Mouse (Mus musculus): ENCODE measurements at regions not wholly inside any gene's neighbourhood (a gene's known extent, or its start where the extent isn't known, plus 50 kb on each side); places are given as distances from the start of the nearest gene placed in this dataset.
"Not testable (repeated sequence)": the region's sequence is repeated elsewhere in the genome, so short reads cannot be mapped to it uniquely, and the experiment has no call there.

DNA sequence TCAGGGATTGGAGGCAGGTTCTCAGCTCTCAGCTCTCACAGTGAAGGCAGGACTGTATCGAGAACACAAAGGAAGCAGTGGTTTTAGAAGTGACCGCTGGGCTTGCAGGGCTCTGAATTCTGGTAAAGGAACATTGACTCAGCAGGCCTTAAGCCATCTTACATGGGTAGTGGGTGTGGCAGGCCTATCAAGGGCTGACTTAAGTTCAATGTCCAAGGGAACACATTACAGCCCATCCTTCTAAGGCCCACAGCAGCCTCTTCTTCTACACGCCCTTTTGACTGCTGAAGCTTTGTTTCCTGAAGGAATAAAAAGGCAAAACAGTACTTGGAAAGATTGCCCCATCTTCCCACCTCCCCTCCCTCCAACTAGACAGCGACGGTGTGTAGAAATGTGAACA lies 137.6 kb downstream of the Tnfsf18 start:
- DNase-seq (ENCODE audit: low spot score in 2 of 2), result no peak

GRCm38 (mm10) chr1:161621291-161621690 lies 126.8 kb downstream of the Tnfsf18 start:
- DNase-seq (ENCODE audit: low spot score in 2 of 2), result no peak

DNA sequence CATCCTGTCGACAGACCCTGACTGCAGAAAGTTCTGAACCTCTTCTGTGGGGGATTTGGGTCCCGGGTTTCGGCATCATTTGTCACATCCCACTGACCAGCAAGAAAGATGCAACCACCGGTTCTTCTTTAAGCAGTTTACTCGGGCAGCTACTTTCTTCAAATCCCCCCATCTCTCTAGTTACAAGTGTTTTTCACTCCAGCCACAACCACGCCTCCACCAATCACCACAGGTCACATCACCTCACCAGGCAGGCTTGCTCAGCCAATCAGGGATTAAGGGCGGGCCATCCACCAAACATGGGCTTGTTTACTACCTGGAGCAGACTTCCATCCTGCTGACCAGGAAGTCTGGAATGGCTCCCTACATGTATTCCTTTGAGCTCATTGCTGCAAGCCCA lies 119.6 kb downstream of the Tnfsf18 start:
- DNase-seq (ENCODE audit: low spot score in 2 of 2), result not testable (repeated sequence)

DNA sequence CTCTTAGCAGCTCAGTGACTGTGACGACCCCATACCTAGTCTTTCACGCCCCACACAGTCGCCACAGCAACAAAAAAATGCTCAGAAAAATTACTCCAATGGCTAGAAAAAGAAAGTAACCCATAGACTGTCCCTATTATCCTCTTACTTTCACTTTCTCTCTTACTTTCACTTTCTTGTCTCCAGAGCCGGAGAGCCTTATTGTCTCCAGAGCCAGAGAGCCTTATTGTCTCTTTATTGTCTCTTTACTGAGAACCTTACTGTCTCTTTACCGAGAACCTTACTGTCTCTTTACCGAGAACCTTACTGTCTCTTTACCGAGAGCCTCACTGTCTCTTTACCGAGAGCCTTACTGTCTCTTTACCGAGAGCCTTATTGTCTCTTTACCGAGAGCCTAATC lies 119.2 kb downstream of the Tnfsf18 start:
- not testable (repeated sequence) for DNase-seq (ENCODE audit: low spot score in 2 of 2)

DNA sequence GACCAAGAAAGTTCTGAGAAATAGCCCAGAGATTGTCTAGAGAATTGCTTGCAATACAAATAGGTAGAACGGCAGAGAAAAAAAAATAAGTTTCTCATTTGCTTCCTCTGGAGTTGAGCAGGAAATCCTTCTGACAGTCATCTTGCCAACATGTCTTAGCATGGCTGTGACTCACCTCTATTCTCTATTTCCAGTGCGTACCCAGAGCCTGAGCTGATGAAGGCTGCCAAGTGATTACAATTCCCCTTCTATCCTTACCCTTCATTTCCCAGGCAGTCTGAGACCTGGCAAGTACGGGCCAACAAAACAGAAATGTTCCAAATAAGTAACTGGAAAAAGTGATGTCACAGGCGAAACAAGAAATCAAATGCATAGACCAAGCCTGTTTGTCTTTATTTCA lies 113.0 kb downstream of the Tnfsf18 start:
- no peak for DNase-seq (ENCODE audit: low spot score in 2 of 2)

- no peak for DNase-seq (ENCODE audit: low spot score in 2 of 2)
Measured at GRCm38 (mm10) chr1:161602150-161602549, 107.7 kb downstream of the Tnfsf18 start.

DNA sequence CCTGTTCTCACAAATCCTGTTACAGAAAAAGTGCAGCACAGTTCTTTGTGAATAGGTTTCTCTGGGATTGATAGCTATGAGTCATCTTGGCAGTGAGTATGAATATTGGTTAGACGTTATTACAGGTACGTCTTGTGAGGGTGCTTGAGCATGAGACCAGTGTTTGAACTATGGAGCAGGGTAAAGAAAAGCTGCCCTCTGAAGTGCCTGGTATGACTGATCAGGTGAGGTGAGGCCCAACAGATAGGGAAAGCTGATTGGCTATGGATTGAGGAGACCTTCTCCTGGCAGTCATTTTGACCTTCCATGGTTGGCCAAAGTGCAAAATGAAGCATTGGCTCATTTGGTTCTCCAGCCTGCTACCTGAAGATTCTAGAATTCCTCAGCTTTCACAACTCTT lies 106.7 kb downstream of the Tnfsf18 start:
- no peak for DNase-seq (ENCODE audit: low spot score in 2 of 2)

GRCm38 (mm10) chr1:161598167-161598566 lies 103.7 kb downstream of the Tnfsf18 start:
- DNase-seq (ENCODE audit: low spot score in 2 of 2), result no peak

DNA sequence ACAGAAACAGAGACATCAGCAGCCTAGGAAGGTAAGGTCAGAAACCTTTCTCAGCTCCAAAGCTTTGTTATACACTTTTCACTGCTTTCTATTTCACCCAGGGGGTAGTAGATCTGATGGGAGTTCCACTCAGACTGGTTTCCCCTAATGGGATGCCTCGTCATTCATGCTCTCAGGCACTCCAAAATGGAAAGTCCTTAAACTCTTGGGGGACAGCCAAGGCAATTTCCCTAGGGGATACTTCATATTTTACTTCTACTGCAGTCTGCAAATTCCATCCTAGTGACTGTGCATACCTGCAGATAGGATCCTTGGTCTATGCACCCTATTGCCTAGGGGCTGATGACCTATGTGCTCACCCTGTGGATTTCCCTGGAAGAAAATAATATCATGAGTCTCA lies 82.1 kb downstream of the Tnfsf18 start:
- DNase-seq (ENCODE audit: low spot score in 2 of 2), result no peak

DNA sequence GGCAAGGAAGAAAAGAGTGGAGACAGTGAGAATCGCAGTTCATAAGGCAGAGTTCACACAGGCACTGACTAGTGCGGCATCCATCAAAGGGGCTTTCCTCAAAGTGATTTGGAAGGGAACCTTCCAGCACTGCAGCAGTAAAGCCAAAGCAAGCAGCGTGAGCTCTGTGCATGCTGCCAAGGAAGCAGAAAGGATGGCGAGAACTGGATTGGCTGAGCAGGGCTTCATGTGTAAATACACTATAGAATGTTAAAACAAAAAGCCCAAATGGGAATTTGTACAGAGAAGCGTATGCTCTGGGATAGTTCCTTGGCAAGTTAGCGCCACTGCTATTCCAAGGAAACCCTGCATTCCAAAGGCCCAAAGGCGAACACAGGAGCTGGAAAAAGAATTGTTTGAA lies 81.5 kb downstream of the Tnfsf18 start:
- no peak for DNase-seq (ENCODE audit: low spot score in 2 of 2)

DNA sequence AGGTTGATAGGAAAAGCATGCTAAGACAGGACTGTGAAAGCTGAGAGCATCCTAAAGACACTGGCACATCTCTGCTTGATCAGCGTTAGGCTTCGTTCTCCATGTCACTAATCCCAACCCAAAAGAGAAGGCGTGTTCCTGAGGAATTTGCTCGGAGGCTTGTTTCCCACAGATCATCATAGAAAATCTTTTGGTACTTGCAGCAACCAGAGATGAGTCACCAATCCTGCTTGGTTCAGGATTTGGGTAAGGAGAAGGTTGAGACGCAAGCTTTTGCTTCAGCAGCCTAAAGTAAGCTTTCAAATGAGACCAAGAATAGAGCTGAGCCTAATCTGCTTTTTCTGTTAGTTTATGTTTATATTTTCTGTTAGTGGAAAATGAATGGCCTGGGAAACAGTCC lies 80.7 kb downstream of the Tnfsf18 start:
- no peak for DNase-seq (ENCODE audit: low spot score in 2 of 2)

DNA sequence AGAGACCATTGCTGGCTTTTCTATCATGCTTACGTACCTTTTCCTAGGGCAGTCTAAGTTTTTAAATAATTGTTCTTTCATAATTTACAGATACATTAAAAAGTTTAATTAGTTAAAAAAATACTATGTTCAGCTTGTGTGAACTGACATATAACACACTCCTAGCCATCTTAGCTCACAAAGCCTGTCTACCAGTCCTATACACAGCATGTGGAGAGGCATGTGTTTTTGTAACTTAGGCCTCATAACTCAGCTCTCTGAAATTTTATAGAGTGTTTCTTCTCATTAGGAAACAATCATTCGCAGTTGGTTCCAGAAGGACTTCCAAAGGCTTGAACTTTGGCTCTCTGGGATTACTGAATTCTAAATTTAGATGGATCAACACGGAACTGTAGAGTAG lies 76.3 kb downstream of the Tnfsf18 start:
- no peak for DNase-seq (ENCODE audit: low spot score in 2 of 2)

GRCm38 (mm10) chr1:161567826-161568225 lies 73.4 kb downstream of the Tnfsf18 start:
- no peak for DNase-seq (ENCODE audit: low spot score in 2 of 2)

DNA sequence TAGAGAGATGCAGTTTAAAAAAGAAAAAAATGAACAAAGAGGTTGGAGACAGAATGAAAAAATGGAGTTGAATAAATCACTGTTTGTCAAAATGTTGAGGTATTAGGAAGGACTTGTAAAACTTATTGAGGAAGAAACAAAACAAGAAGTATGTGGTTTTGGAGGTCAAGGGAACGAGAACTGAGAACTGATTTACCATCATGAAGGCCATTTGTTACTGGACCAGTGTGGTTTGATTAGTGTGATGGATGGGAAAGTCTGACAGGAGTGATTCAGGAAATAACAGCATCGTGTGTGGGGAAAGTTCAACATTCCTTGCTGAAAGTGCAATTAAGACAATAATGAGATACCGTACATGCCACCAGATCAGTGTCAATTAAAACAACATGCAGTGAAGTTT lies 65.9 kb downstream of the Tnfsf18 start:
- DNase-seq (ENCODE audit: low spot score in 2 of 2), result no peak
